Mouse (Mus musculus): ENCODE measurements around the gene Rtn4rl1.

- TF ChIP-seq CTCF (IDR thresholded peaks at IDR 0.05; ENCODE audit: borderline replicate concordance, insufficient read depth, low read length) (no peak), POLR2A (IDR thresholded peaks at IDR 0.05; ENCODE audit: low read depth, low read length) (no peak)
Measured at GRCm38 (mm10) chr11:75212031-75212667, 18.6 kb downstream of the Rtn4rl1 start.
